Mouse (Mus musculus) ES-Bruce4 (cell line): ENCODE measurements at regions not wholly inside any gene's neighbourhood (a gene's known extent, or its start where the extent isn't known, plus 50 kb on each side); places are given as distances from the start of the nearest gene placed in this dataset.

Experiments
- CTCF ChIP-seq: IDR thresholded peaks from one replicate; pipeline ENCODE4 v1.8.1; 2011; ENCODE audit warnings: low read depth, low read length
- EP300 ChIP-seq: IDR thresholded peaks from 2 replicates; pipeline ENCODE4 v1.6.1; 2011; ENCODE audit warnings: low read depth, low read length; ENCODE audit not compliant: insufficient read depth
- POLR2A ChIP-seq: IDR thresholded peaks from one replicate; pipeline ENCODE4 v1.8.1; 2011; ENCODE audit warnings: low read length; ENCODE audit not compliant: insufficient read depth

- no peak for TF ChIP-seq CTCF
- no peak for TF ChIP-seq EP300
- TF ChIP-seq POLR2A, result no peak
These were observed 174.1 kb downstream of the Slc38a4 start for GRCm38 (mm10) chr15:96881519-96882170.
